Mouse (Mus musculus) brain, embryonic 14.5 days (tissue): Measurements from ENCODE around the gene Pom121l2. TPM values are rescaled to one million over a fixed set of nuclear protein-coding genes. Genes with fewer than 3 reads are reported as not detected.
A peak's percentile ranks its signal among the peaks of the same experiment; 100 is the strongest.

Experiments
- DNase-seq: peaks from one replicate; pipeline ENCODE4 v3.0.0-alpha.2; 2011; ENCODE audit warnings: low read depth
- CTCF ChIP-seq: fragments of 200-500 bp; IDR thresholded peaks from 2 replicates; pipeline ENCODE4 v1.5.1; 2012; ENCODE audit warnings: inconsistent platforms, mild to moderate bottlenecking, moderate library complexity, borderline replicate concordance; ENCODE audit not compliant: insufficient read depth, insufficient read length; ENCODE audit errors: extremely low read depth
- POLR2A ChIP-seq: fragments of 200-500 bp; IDR thresholded peaks from 2 replicates; pipeline ENCODE4 v1.6.1; 2012; ENCODE audit warnings: mild to moderate bottlenecking, inconsistent platforms, borderline replicate concordance; ENCODE audit not compliant: poor library complexity, insufficient read depth, insufficient read length, severe bottlenecking; ENCODE audit errors: extremely low read depth
- polyA plus RNA-seq: library from polyadenylated mRNA; depleted of rRNA; stranded (reverse); fragments of >200 nt; gene quantifications from 2 replicates; pipeline ENCODE4 v1.2.3, GENCODE M21; 2012; rRNA removed

Gene Pom121l2
- 0.04 TPM in 1 of 2 replicates, not detected in the other for polyA plus RNA-seq

GRCm38 (mm10) chr13:21980981-21981802, at the start of gene Pom121l2:
Gene Pom121l2, plus strand, starts transcription at chr13:21981194.
- TF ChIP-seq CTCF, result no peak
- no peak for TF ChIP-seq POLR2A
- peak; percentile 53 for DNase-seq

GRCm38 (mm10) chr13:21931740-21932139, 49.3 kb upstream of the Pom121l2 start:
- TF ChIP-seq CTCF (no peak), POLR2A (no peak)
- DNase-seq, result no peak

- TF ChIP-seq CTCF (no peak), POLR2A (no peak)
- no peak for DNase-seq
Measured at GRCm38 (mm10) chr13:21933626-21934548, 47.1 kb upstream of the Pom121l2 start.

GRCm38 (mm10) chr13:21934982-21935791, 45.8 kb upstream of the Pom121l2 start:
- peak; percentile 69 for DNase-seq
- TF ChIP-seq CTCF (no peak), POLR2A (no peak)

GRCm38 (mm10) chr13:21935833-21936232, 45.2 kb upstream of the Pom121l2 start:
- no peak for DNase-seq
- TF ChIP-seq CTCF, result no peak
- TF ChIP-seq POLR2A, result no peak

- TF ChIP-seq POLR2A (no peak), CTCF (no peak)
- peak; percentile 40 for DNase-seq
Measured at GRCm38 (mm10) chr13:21936968-21937367, 44.0 kb upstream of the Pom121l2 start.

- TF ChIP-seq CTCF (no peak), POLR2A (no peak)
Measured at GRCm38 (mm10) chr13:21940213-21940612, 40.8 kb upstream of the Pom121l2 start.

GRCm38 (mm10) chr13:21940811-21941321, 40.1 kb upstream of the Pom121l2 start:
- TF ChIP-seq POLR2A (no peak), CTCF (no peak)
- DNase-seq, result peak; percentile 87

More at GRCm38 (mm10) chr13:21940213-21940612, 40.8 kb upstream of the Pom121l2 start:
- DNase-seq, result peak; percentile 96

- no peak for DNase-seq
- no peak for TF ChIP-seq CTCF
- no peak for TF ChIP-seq POLR2A
Measured at GRCm38 (mm10) chr13:21943644-21944043, 37.4 kb upstream of the Pom121l2 start.

GRCm38 (mm10) chr13:21944592-21944925, 36.4 kb upstream of the Pom121l2 start:
- DNase-seq, result no peak
- TF ChIP-seq CTCF (peak; percentile 21; the same call in 1 of the 2 replicates), POLR2A (peak; percentile 12; the same call in 1 of the 2 replicates)
